Mouse (Mus musculus): ENCODE data around the gene Ggt6.
"Not testable (repeated sequence)": the region's sequence is repeated elsewhere in the genome, so short reads cannot be mapped to it uniquely, and the experiment has no call there.

The Ggt6 gene

GRCm38 (mm10) chr11:72411093-72411921 lies 24.0 kb upstream of the Ggt6 start, which contains the start of gene Smtnl2:
Smtnl2 (minus strand) TSS chr11:72411713.
- peak; percentile 51 for DNase-seq

- DNase-seq = no peak
Observed at GRCm38 (mm10) chr11:72411945-72412344, 23.4 kb upstream of the Ggt6 start.

- DNase-seq = no peak
Observed at GRCm38 (mm10) chr11:72413016-72413415, 22.3 kb upstream of the Ggt6 start.

GRCm38 (mm10) chr11:72413601-72414190 lies 21.6 kb upstream of the Ggt6 start:
- DNase-seq = no peak

GRCm38 (mm10) chr11:72415155-72415554 lies 20.2 kb upstream of the Ggt6 start:
- no peak for DNase-seq

- no peak for DNase-seq
Observed at GRCm38 (mm10) chr11:72416666-72417065, 18.7 kb upstream of the Ggt6 start.

GRCm38 (mm10) chr11:72417376-72417775 lies 17.9 kb upstream of the Ggt6 start:
- DNase-seq = no peak

- DNase-seq = no peak
Observed at GRCm38 (mm10) chr11:72418227-72418626, 17.1 kb upstream of the Ggt6 start.

- DNase-seq = no peak
Observed at GRCm38 (mm10) chr11:72419006-72419405, 16.3 kb upstream of the Ggt6 start.

GRCm38 (mm10) chr11:72420460-72421122 lies 14.7 kb upstream of the Ggt6 start:
- no peak for DNase-seq

- DNase-seq = no peak
Observed at GRCm38 (mm10) chr11:72421518-72422278, 13.6 kb upstream of the Ggt6 start.

GRCm38 (mm10) chr11:72423686-72424085 lies 11.6 kb upstream of the Ggt6 start:
- no peak for DNase-seq

- no peak for DNase-seq
Observed at GRCm38 (mm10) chr11:72425201-72425600, 10.1 kb upstream of the Ggt6 start.

- DNase-seq = no peak
Observed at GRCm38 (mm10) chr11:72426884-72427283, 8.4 kb upstream of the Ggt6 start.

- peak; percentile 83 for DNase-seq
Observed at GRCm38 (mm10) chr11:72428694-72429093, 6.6 kb upstream of the Ggt6 start.

GRCm38 (mm10) chr11:72429288-72429690 lies 6.0 kb upstream of the Ggt6 start:
- DNase-seq = peak; percentile 79

- not testable (repeated sequence) for DNase-seq
Observed at GRCm38 (mm10) chr11:72430311-72431068, 4.8 kb upstream of the Ggt6 start.

- no peak for DNase-seq
Observed at GRCm38 (mm10) chr11:72435694-72436045, 344 bp downstream of the Ggt6 start.

GRCm38 (mm10) chr11:72436271-72436670 lies 945 bp downstream of the Ggt6 start:
- DNase-seq = no peak

- no peak for DNase-seq
Observed at GRCm38 (mm10) chr11:72436756-72437650, 1.7 kb downstream of the Ggt6 start.

- no peak for DNase-seq
Observed at GRCm38 (mm10) chr11:72438411-72438810, 3.1 kb downstream of the Ggt6 start.

All from thymus, postnatal 14 days (tissue).